Mouse (Mus musculus) forebrain, embryonic 11.5 days (tissue): ENCODE results near the gene Sqstm1. TPM values are rescaled to one million over a fixed set of nuclear protein-coding genes. Genes with fewer than 3 reads are reported as not detected.

ENCODE experiments used
- ATAC-seq: fragments of 200-750 bp; cut with Nextera tagmentation; replicated peaks from 2 replicates; pipeline ENCODE4 v1.8.0; 2017; ENCODE audit warnings: moderate TSS enrichment; ENCODE audit not compliant: low FRiP score
- DNase-seq: peaks from one replicate; pipeline ENCODE4 v3.0.0-alpha.2; 2017; ENCODE audit warnings: low spot score
- H3K27ac ChIP-seq: fragments of 300-500 bp; sonication (generic); 2 replicates; pipeline ENCODE4 v1.5.1; 2014; ENCODE audit warnings: low read depth, low read length
- H3K27me3 ChIP-seq: fragments of 300-500 bp; sonication (generic); 2 replicates; pipeline ENCODE4 v1.6.1; 2014; ENCODE audit warnings: mild to moderate bottlenecking, low read length, mixed read lengths; ENCODE audit not compliant: control insufficient read depth, insufficient read depth
- H3K36me3 ChIP-seq: fragments of 300-500 bp; sonication (generic); 2 replicates; pipeline ENCODE4 v1.6.1; 2014; ENCODE audit warnings: mild to moderate bottlenecking, low read length, moderate library complexity, mixed read lengths; ENCODE audit not compliant: control insufficient read depth, insufficient read depth
- H3K4me1 ChIP-seq: fragments of 300-500 bp; sonication (generic); replicated peaks from 2 replicates; pipeline ENCODE4 v1.6.1; 2014; ENCODE audit warnings: low read length, mixed read lengths; ENCODE audit not compliant: control insufficient read depth, insufficient read depth
- H3K4me2 ChIP-seq: fragments of 300-500 bp; sonication (generic); 2 replicates; pipeline ENCODE4 v1.6.1; 2014; ENCODE audit warnings: low read depth, mild to moderate bottlenecking, low read length, moderate library complexity, mixed read lengths; ENCODE audit not compliant: severe bottlenecking
- H3K4me3 ChIP-seq: fragments of 300-500 bp; sonication (generic); 2 replicates; pipeline ENCODE4 v1.5.1; 2014; ENCODE audit warnings: low read depth, low read length
- H3K9ac ChIP-seq: fragments of 300-500 bp; sonication (generic); 2 replicates; pipeline ENCODE4 v1.6.1; 2014; ENCODE audit warnings: low read length
- H3K9me3 ChIP-seq: fragments of 300-500 bp; sonication (generic); 2 replicates; pipeline ENCODE4 v1.6.1; 2016; ENCODE audit warnings: low read length, mixed read lengths; ENCODE audit not compliant: control insufficient read depth
- WGBS: fragments of 180-500 bp; shearing (Covaris S2); extraction: QIAGEN DNeasy Blood & Tissue Kit; methylation state at CpG from one replicate; pipeline ENCODE4 v1.1.7; 2014; 5-methylcytosine and 5-hydroxymethylcytosine counted together
- polyA plus RNA-seq: library from polyadenylated mRNA; unstranded; fragments of >200 nt; fragmentation: Nextera tagmentation; extraction: Ambion mirVana; gene quantifications from 2 replicates; pipeline ENCODE4 v1.2.1, GENCODE M21; 2014

Gene Sqstm1
- 148 and 164 TPM in 2 replicates for polyA plus RNA-seq

GRCm38 (mm10) chr11:50210505-50211151 lies at the start of gene Sqstm1, which contains the start of gene Mgat4b:
Gene Sqstm1 (minus strand): TSS chr11:50210827.
Gene Mgat4b (plus strand): TSS chr11:50210890.
- H3K4me3 ChIP-seq = peak within 1 kb of the TSS; percentile 72
- peaks cover 11% of the 10 kb centered on the region; the same call in 1 of the 2 replicates for H3K36me3 ChIP-seq
- DNase-seq = peak; percentile 86
- peak; percentile 76 for ATAC-seq
- peak within 1 kb of the TSS; percentile 79 for H3K27ac ChIP-seq
- H3K9ac ChIP-seq = peak within 1 kb of the TSS; percentile 79
- H3K4me2 ChIP-seq = peak within 1 kb of the TSS; percentile 63
- 2% methylated on average over 48 of the region's 48 CpGs for WGBS
- no peaks in the 10 kb centered on the region for H3K27me3 ChIP-seq
- H3K4me1 ChIP-seq = peaks cover 3% of the 10 kb centered on the region; the same call in 1 of the 2 replicates
- no peaks in the 10 kb centered on the region for H3K9me3 ChIP-seq

- Histone ChIP-seq H3K4me1 (no peaks in the 10 kb centered on the region), H3K27ac (no peak overlapping the region), H3K9ac (no peak overlapping the region), H3K9me3 (no peaks in the 10 kb centered on the region), H3K36me3 (peaks cover 18% of the 10 kb centered on the region), H3K27me3 (no peaks in the 10 kb centered on the region), H3K4me2 (no peak overlapping the region), H3K4me3 (no peak overlapping the region)
- DNase-seq = no peak
- no peak for ATAC-seq
- 84% methylated on average over 7 of the region's 7 CpGs for WGBS
Observed at GRCm38 (mm10) chr11:50258310-50258709, 47.7 kb upstream of the Sqstm1 start.

GRCm38 (mm10) chr11:50256615-50257014 lies 46.0 kb upstream of the Sqstm1 start:
- no peak for ATAC-seq
- H3K4me3 ChIP-seq = no peak overlapping the region
- 89% methylated on average over 7 of the region's 7 CpGs for WGBS

GRCm38 (mm10) chr11:50254010-50254580 lies 43.5 kb upstream of the Sqstm1 start:
- Histone ChIP-seq H3K27ac (no peak overlapping the region), H3K27me3 (no peaks in the 10 kb centered on the region), H3K36me3 (peaks cover 10% of the 10 kb centered on the region; the same call in 1 of the 2 replicates), H3K4me1 (no peaks in the 10 kb centered on the region), H3K4me3 (no peak overlapping the region), H3K9ac (no peak overlapping the region), H3K9me3 (no peaks in the 10 kb centered on the region), H3K4me2 (no peak overlapping the region)
- WGBS = 82% methylated on average over 12 of the region's 12 CpGs
- ATAC-seq = no peak
- no peak for DNase-seq

More at GRCm38 (mm10) chr11:50256615-50257014, 46.0 kb upstream of the Sqstm1 start:
- Histone ChIP-seq H3K9ac (no peak overlapping the region), H3K27ac (no peak overlapping the region), H3K36me3 (peaks cover 10% of the 10 kb centered on the region; the same call in 1 of the 2 replicates), H3K4me1 (no peaks in the 10 kb centered on the region), H3K27me3 (no peaks in the 10 kb centered on the region), H3K4me2 (no peak overlapping the region), H3K9me3 (no peaks in the 10 kb centered on the region)
- no peak for DNase-seq

GRCm38 (mm10) chr11:50253393-50253792 lies 42.8 kb upstream of the Sqstm1 start:
- no peak overlapping the region for H3K27ac ChIP-seq

GRCm38 (mm10) chr11:50252684-50253265 lies 42.1 kb upstream of the Sqstm1 start:
- Histone ChIP-seq H3K4me2 (no peak overlapping the region), H3K4me3 (no peak overlapping the region), H3K9ac (no peak overlapping the region), H3K27ac (no peak overlapping the region), H3K36me3 (peaks cover 6% of the 10 kb centered on the region; the same call in 1 of the 2 replicates), H3K27me3 (no peaks in the 10 kb centered on the region), H3K4me1 (no peaks in the 10 kb centered on the region), H3K9me3 (no peaks in the 10 kb centered on the region)
- 76% methylated on average over 11 of the region's 11 CpGs for WGBS
- no peak for ATAC-seq
- DNase-seq = no peak

More at GRCm38 (mm10) chr11:50253393-50253792, 42.8 kb upstream of the Sqstm1 start:
- Histone ChIP-seq H3K9me3 (no peaks in the 10 kb centered on the region), H3K9ac (no peak overlapping the region), H3K4me2 (no peak overlapping the region), H3K36me3 (peaks cover 7% of the 10 kb centered on the region; the same call in 1 of the 2 replicates), H3K4me1 (no peaks in the 10 kb centered on the region), H3K27me3 (no peaks in the 10 kb centered on the region), H3K4me3 (no peak overlapping the region)
- ATAC-seq (no peak), DNase-seq (no peak)
- WGBS = 71% methylated on average over 1 of the region's 1 CpGs

GRCm38 (mm10) chr11:50252166-50252565 lies 41.5 kb upstream of the Sqstm1 start:
- WGBS = 71% methylated on average over 3 of the region's 3 CpGs
- H3K36me3 ChIP-seq = peaks cover 2% of the 10 kb centered on the region; the same call in 1 of the 2 replicates
- H3K4me3 ChIP-seq = no peak overlapping the region
- H3K9me3 ChIP-seq = no peaks in the 10 kb centered on the region
- no peak overlapping the region for H3K27ac ChIP-seq
- DNase-seq (no peak), ATAC-seq (no peak)
- no peaks in the 10 kb centered on the region for H3K4me1 ChIP-seq
- no peak overlapping the region for H3K9ac ChIP-seq
- H3K27me3 ChIP-seq = no peaks in the 10 kb centered on the region
- no peak overlapping the region for H3K4me2 ChIP-seq

GRCm38 (mm10) chr11:50248473-50249171 lies 38.0 kb upstream of the Sqstm1 start:
- 81% methylated on average over 7 of the region's 7 CpGs for WGBS
- no peak overlapping the region for H3K4me2 ChIP-seq

More at GRCm38 (mm10) chr11:50248473-50249171, 38.0 kb upstream of the Sqstm1 start:
- no peak overlapping the region for H3K27ac ChIP-seq
- no peaks in the 10 kb centered on the region for H3K27me3 ChIP-seq
- H3K4me1 ChIP-seq = no peaks in the 10 kb centered on the region
- DNase-seq (no peak), ATAC-seq (no peak)
- no peak overlapping the region for H3K4me3 ChIP-seq
- H3K9me3 ChIP-seq = no peaks in the 10 kb centered on the region
- H3K9ac ChIP-seq = no peak overlapping the region
- H3K36me3 ChIP-seq = no peaks in the 10 kb centered on the region
